Mouse (Mus musculus): Measurements from ENCODE around the gene Nek1. TPM values are rescaled to one million over a fixed set of nuclear protein-coding genes. Genes with fewer than 3 reads are reported as not detected.
"Not testable (repeated sequence)": the region's sequence is repeated elsewhere in the genome, so short reads cannot be mapped to it uniquely, and the experiment has no call there.

Gene Nek1
- polyA plus RNA-seq, 1 experiment = 1.5 TPM

- Histone ChIP-seq H3K36me3 (ENCODE audit: control insufficient read depth, insufficient read depth) (no peaks in the 10 kb centered on the region), H3K79me3 (ENCODE audit: low read depth) (peaks cover 25% of the 10 kb centered on the region), H3K4me3 (ENCODE audit: insufficient read depth, poor library complexity, severe bottlenecking) (no peak overlapping the region), H3K27me3 (ENCODE audit: control insufficient read depth, insufficient read depth, insufficient read length) (no peaks in the 10 kb centered on the region), H3K79me2 (ENCODE audit: control insufficient read depth, insufficient read depth) (peaks cover 72% of the 10 kb centered on the region), H3ac (ENCODE audit: control insufficient read depth, insufficient read length, low read depth) (no peak overlapping the region)
- TF ChIP-seq MAX (IDR thresholded peaks at IDR 0.05) = no peak
Observed at GRCm38 (mm10) chr8:60976818-60977217, 16.2 kb upstream of the Nek1 start.

DNA sequence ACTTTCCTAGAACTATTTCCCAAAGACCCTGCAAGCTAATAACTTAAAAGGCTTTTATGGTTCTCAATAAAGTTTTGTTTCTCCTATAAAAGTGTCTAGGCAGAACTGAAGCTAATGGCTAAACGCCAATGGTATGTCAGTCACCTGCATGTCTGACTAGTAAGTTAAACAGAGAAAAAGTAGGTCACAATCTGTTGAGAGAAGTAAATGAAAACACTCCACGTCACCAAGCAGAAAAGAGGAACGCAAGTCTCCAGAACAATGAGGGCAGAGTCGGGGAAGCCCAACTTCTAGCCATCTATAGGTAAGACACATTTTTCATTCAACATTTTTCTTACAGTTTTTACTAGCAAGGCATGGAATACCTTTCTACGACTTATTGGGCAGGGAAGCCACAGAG lies 14.5 kb upstream of the Nek1 start:
- no peaks in the 10 kb centered on the region for H3K36me3 ChIP-seq (ENCODE audit: control insufficient read depth, insufficient read depth)
- H3K27me3 ChIP-seq (ENCODE audit: control insufficient read depth, insufficient read depth, insufficient read length) = no peaks in the 10 kb centered on the region
- H3ac ChIP-seq (ENCODE audit: control insufficient read depth, insufficient read length, low read depth) = no peak overlapping the region
- peaks cover 74% of the 10 kb centered on the region for H3K79me2 ChIP-seq (ENCODE audit: control insufficient read depth, insufficient read depth)
- TF ChIP-seq MAX (IDR thresholded peaks at IDR 0.05) (no peak), USF1 (IDR thresholded peaks at IDR 0.05; ENCODE audit: low read depth) (no peak), CTCF (IDR thresholded peaks at IDR 0.05; ENCODE audit: control insufficient read depth, insufficient read depth, insufficient read length) (no peak), MYOD1 (IDR thresholded peaks at IDR 0.05; ENCODE audit: control insufficient read depth, insufficient read length, low read depth) (no peak), MYOG (IDR thresholded peaks at IDR 0.05; ENCODE audit: control insufficient read depth, extremely low read depth, insufficient read length) (no peak), CEBPB (IDR thresholded peaks at IDR 0.05; ENCODE audit: low read depth) (no peak), FOSL1 (IDR thresholded peaks at IDR 0.05; ENCODE audit: insufficient read depth, low read length, poor library complexity, severe bottlenecking) (no peak)
- no peak overlapping the region for H3K4me3 ChIP-seq (ENCODE audit: insufficient read depth, poor library complexity, severe bottlenecking)
- peaks cover 28% of the 10 kb centered on the region for H3K79me3 ChIP-seq (ENCODE audit: low read depth)

- H3K4me3 ChIP-seq (ENCODE audit: insufficient read depth, poor library complexity, severe bottlenecking) = no peak overlapping the region
- H3K36me3 ChIP-seq (ENCODE audit: control insufficient read depth, insufficient read depth) = no peaks in the 10 kb centered on the region
- no peaks in the 10 kb centered on the region for H3K27me3 ChIP-seq (ENCODE audit: control insufficient read depth, insufficient read depth, insufficient read length)
- H3ac ChIP-seq (ENCODE audit: control insufficient read depth, insufficient read length, low read depth) = no peak overlapping the region
- peaks cover 25% of the 10 kb centered on the region for H3K79me3 ChIP-seq (ENCODE audit: low read depth)
- H3K79me2 ChIP-seq (ENCODE audit: control insufficient read depth, insufficient read depth) = peaks cover 66% of the 10 kb centered on the region
- TF ChIP-seq FOSL1 (IDR thresholded peaks at IDR 0.05; ENCODE audit: insufficient read depth, low read length, poor library complexity, severe bottlenecking) (no peak), USF1 (IDR thresholded peaks at IDR 0.05; ENCODE audit: low read depth) (no peak), MYOG (IDR thresholded peaks at IDR 0.05; ENCODE audit: control insufficient read depth, extremely low read depth, insufficient read length) (no peak), CTCF (IDR thresholded peaks at IDR 0.05; ENCODE audit: control insufficient read depth, insufficient read depth, insufficient read length) (no peak), CEBPB (IDR thresholded peaks at IDR 0.05; ENCODE audit: low read depth) (no peak), MYOD1 (IDR thresholded peaks at IDR 0.05; ENCODE audit: control insufficient read depth, insufficient read length, low read depth) (no peak), MAX (IDR thresholded peaks at IDR 0.05) (no peak)
Observed at GRCm38 (mm10) chr8:60981388-60981787, 11.6 kb upstream of the Nek1 start.

DNA sequence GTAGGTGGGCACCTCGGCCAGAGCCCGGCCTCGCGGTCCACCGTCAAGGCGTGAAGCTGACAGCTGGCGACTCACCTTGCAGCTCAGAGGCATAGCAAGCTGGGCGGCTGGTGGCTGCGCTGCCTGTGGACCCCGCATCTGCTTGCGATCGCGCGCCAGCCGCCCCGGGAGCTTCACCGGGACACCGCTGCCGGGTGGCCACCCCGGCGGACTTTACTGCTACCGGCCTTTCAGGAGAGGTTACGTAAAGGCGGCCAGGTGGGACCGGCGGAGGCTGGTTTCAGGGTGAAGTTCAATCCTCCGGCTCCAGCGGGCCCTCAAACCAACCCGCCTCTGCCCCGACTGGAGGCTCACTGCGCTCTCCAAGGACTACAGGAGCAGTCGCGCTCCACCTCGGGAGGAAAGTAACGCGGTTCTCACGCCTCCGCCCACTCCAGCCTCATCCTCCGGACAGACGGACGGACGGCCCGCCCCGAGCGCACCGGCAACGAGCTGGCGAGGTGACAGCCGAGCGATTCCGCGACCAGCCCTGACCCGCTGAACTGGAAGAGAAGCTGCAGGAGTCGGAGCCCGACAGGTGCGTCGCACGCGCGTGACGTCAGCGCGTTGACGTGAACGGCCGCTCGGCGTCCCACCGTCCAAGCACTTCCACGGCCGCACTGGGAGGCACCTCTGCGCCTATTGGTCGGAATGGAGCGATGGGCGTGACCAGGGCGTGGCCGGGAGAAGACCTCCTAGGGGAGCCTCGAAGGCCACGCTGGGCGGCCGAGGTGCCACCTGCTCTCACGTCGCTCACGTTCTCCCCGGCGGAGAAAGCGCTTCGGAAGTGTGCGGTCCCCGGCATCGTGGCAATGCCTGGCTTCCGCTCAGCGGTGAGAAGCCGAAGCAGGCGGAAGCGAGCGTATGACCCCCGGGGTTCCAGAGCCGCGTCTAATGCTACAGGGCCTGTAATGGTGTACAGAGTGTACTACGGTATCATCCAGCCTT lies 10.0 kb upstream of the Nek1 start, which contains the start of gene Clcn3:
Clcn3 (minus strand) TSS at position 600 of the 987 bp plus-strand sequence.
- Histone ChIP-seq H3K79me2 (ENCODE audit: control insufficient read depth, insufficient read depth) (peaks cover 51% of the 10 kb centered on the region), H3K4me3 (ENCODE audit: insufficient read depth, poor library complexity, severe bottlenecking) (peak within 1 kb of the TSS; percentile 78), H3K36me3 (ENCODE audit: control insufficient read depth, insufficient read depth) (no peaks in the 10 kb centered on the region), H3K27me3 (ENCODE audit: control insufficient read depth, insufficient read depth, insufficient read length) (no peaks in the 10 kb centered on the region), H3ac (ENCODE audit: control insufficient read depth, insufficient read length, low read depth) (peak within 1 kb of the TSS; percentile 70), H3K79me3 (ENCODE audit: low read depth) (peaks cover 25% of the 10 kb centered on the region)
- TF ChIP-seq MAX (IDR thresholded peaks at IDR 0.05) (peak; percentile 84), MYOD1 (IDR thresholded peaks at IDR 0.05; ENCODE audit: control insufficient read depth, insufficient read length, low read depth) (peak; percentile 74), MYOG (IDR thresholded peaks at IDR 0.05; ENCODE audit: control insufficient read depth, extremely low read depth, insufficient read length) (no peak), CEBPB (IDR thresholded peaks at IDR 0.05; ENCODE audit: low read depth) (no peak), CTCF (IDR thresholded peaks at IDR 0.05; ENCODE audit: control insufficient read depth, insufficient read depth, insufficient read length) (no peak), USF1 (IDR thresholded peaks at IDR 0.05; ENCODE audit: low read depth) (no peak), FOSL1 (IDR thresholded peaks at IDR 0.05; ENCODE audit: insufficient read depth, low read length, poor library complexity, severe bottlenecking) (no peak)

- H3K4me3 ChIP-seq (ENCODE audit: insufficient read depth, poor library complexity, severe bottlenecking) = peak overlapping the region; percentile 78
- peaks cover 44% of the 10 kb centered on the region for H3K79me2 ChIP-seq (ENCODE audit: control insufficient read depth, insufficient read depth)
- peaks cover 23% of the 10 kb centered on the region for H3K79me3 ChIP-seq (ENCODE audit: low read depth)
- H3ac ChIP-seq (ENCODE audit: control insufficient read depth, insufficient read length, low read depth) = no peak overlapping the region
- no peaks in the 10 kb centered on the region for H3K27me3 ChIP-seq (ENCODE audit: control insufficient read depth, insufficient read depth, insufficient read length)
- H3K36me3 ChIP-seq (ENCODE audit: control insufficient read depth, insufficient read depth) = no peaks in the 10 kb centered on the region
- TF ChIP-seq CTCF (IDR thresholded peaks at IDR 0.05; ENCODE audit: control insufficient read depth, insufficient read depth, insufficient read length) = peak; percentile 6
- no peak for TF ChIP-seq USF1 (IDR thresholded peaks at IDR 0.05; ENCODE audit: low read depth)
Observed at GRCm38 (mm10) chr8:60983688-60984079, 9.3 kb upstream of the Nek1 start.

GRCm38 (mm10) chr8:60984260-60985010 lies 8.6 kb upstream of the Nek1 start:
- H3K36me3 ChIP-seq (ENCODE audit: control insufficient read depth, insufficient read depth); H3K27me3 ChIP-seq (ENCODE audit: control insufficient read depth, insufficient read depth, insufficient read length); H3K4me3 ChIP-seq (ENCODE audit: insufficient read depth, poor library complexity, severe bottlenecking); H3ac ChIP-seq (ENCODE audit: control insufficient read depth, insufficient read length, low read depth): not testable (repeated sequence)
- H3K79me3 ChIP-seq (ENCODE audit: low read depth) = peaks cover 17% of the 10 kb centered on the region
- peaks cover 36% of the 10 kb centered on the region for H3K79me2 ChIP-seq (ENCODE audit: control insufficient read depth, insufficient read depth)
